Mouse (Mus musculus): Measurements from ENCODE around the gene Hs3st6.

- TF ChIP-seq TAL1 (conservative IDR thresholded peaks at IDR 0.05; ENCODE audit: low read depth, low read length) (no peak), CTCF (IDR thresholded peaks at IDR 0.05; ENCODE audit: low read depth, low read length) (no peak), GATA1 (IDR thresholded peaks at IDR 0.05; ENCODE audit: borderline replicate concordance, low read length) (no peak), POLR2AphosphoS5 (IDR thresholded peaks at IDR 0.05; ENCODE audit: insufficient replicate concordance, low read depth, low read length) (no peak)
These were observed 4.6 kb downstream of the Hs3st6 start for GRCm38 (mm10) chr17:24757394-24757793.

All from G1E (cell line).